ENCODE assay signal across 8 mouse cellular contexts in genomic region chr3:87768844-87769243, GRCm38 (mm10). TPM values are rescaled to one million over a fixed set of nuclear protein-coding genes. Genes with fewer than 3 reads are reported as not detected.
DNase-seq lines count a peak whose midpoint lies in the region; ATAC-seq and TF ChIP-seq lines count a peak whose summit lies in the region.

No protein-coding gene starts in this region.

- peak overlapping the region; percentile 56 for H3K4me2 ChIP-seq in embryonic facial prominence, embryonic 11.5 days (ENCODE audit: low read depth, low read length)
- H3K4me2 ChIP-seq in heart, embryonic 12.5 days: peak overlapping the region; percentile 70
- peak overlapping the region; percentile 67 for H3K4me2 ChIP-seq in kidney, embryonic 15.5 days
- H3K4me2 ChIP-seq in neural tube, embryonic 14.5 days (ENCODE audit: low read depth, low read length): peak overlapping the region; percentile 12; the same call in 1 of the 2 replicates

- no peaks in the 10 kb centered on the region for H3K36me3 ChIP-seq in embryonic facial prominence, embryonic 11.5 days (replicated peaks; ENCODE audit: control insufficient read depth, insufficient read depth, low read depth, low read length)
- H3K36me3 ChIP-seq in heart, embryonic 12.5 days: no peaks in the 10 kb centered on the region
- no peaks in the 10 kb centered on the region for H3K36me3 ChIP-seq in kidney, embryonic 15.5 days
- H3K36me3 ChIP-seq in neural tube, embryonic 14.5 days (ENCODE audit: control insufficient read depth, insufficient read depth, low read length): no peaks in the 10 kb centered on the region
- no peaks in the 10 kb centered on the region for H3K36me3 ChIP-seq in thymus, adult 2 months (ENCODE audit: control insufficient read depth, insufficient read depth, low read length)

- H3K27ac ChIP-seq in embryonic facial prominence, embryonic 11.5 days (replicated peaks; ENCODE audit: low read depth, low read length): no peak overlapping the region
- H3K27ac ChIP-seq in heart, embryonic 12.5 days (ENCODE audit: poor library complexity, severe bottlenecking): peak overlapping the region; percentile 60
- peak overlapping the region; percentile 88 for H3K27ac ChIP-seq in kidney, embryonic 15.5 days
- H3K27ac ChIP-seq in neural tube, embryonic 14.5 days (ENCODE audit: low read depth, low read length): no peak overlapping the region
- H3K27ac ChIP-seq in thymus, adult 2 months (ENCODE audit: control insufficient read depth, insufficient read depth, low read length): no peak overlapping the region

- peak; percentile 58; the same call in 1 of the 2 replicates for ATAC-seq in embryonic facial prominence, embryonic 11.5 days (replicated peaks; ENCODE audit: insufficient number of reproducible peaks, low FRiP score, low TSS enrichment, low read depth)
- ATAC-seq in heart, embryonic 12.5 days (ENCODE audit: insufficient number of reproducible peaks, low FRiP score): peak; percentile 78
- ATAC-seq in kidney, embryonic 15.5 days (replicated peaks; ENCODE audit: low FRiP score): peak; percentile 71
- peak; percentile 29; the same call in 1 of the 2 replicates for ATAC-seq in neural tube, embryonic 14.5 days (ENCODE audit: low read depth)

- peaks cover 2% of the 10 kb centered on the region; the same call in 1 of the 2 replicates for H3K27me3 ChIP-seq in embryonic facial prominence, embryonic 11.5 days (ENCODE audit: control insufficient read depth, insufficient read depth, low read length)
- H3K27me3 ChIP-seq in heart, embryonic 12.5 days (replicated peaks): peaks cover 60% of the 10 kb centered on the region
- H3K27me3 ChIP-seq in kidney, embryonic 15.5 days: no peaks in the 10 kb centered on the region
- no peaks in the 10 kb centered on the region for H3K27me3 ChIP-seq in neural tube, embryonic 14.5 days (ENCODE audit: control insufficient read depth, insufficient read depth, low read length)
- H3K27me3 ChIP-seq in thymus, adult 2 months (ENCODE audit: control insufficient read depth, insufficient read depth, low read length): no peaks in the 10 kb centered on the region; the same call in 1 of the 2 replicates

- WGBS in embryonic facial prominence, embryonic 11.5 days: under 1% methylated on average over 31 of the region's 37 CpGs
- under 1% methylated on average over 36 of the region's 37 CpGs for WGBS in heart, embryonic 12.5 days
- under 1% methylated on average over 37 of the region's 37 CpGs for WGBS in kidney, embryonic 15.5 days
- whole genome bisulfite sequencing in lung, adult 2 months: under 1% methylated on average over 37 of the region's 37 CpGs
- 3% methylated on average over 32 of the region's 37 CpGs for WGBS in neural tube, embryonic 14.5 days
- under 1% methylated on average over 36 of the region's 37 CpGs for WGBS in thymus, adult 2 months

- peak overlapping the region; percentile 55 for H3K9ac ChIP-seq in embryonic facial prominence, embryonic 11.5 days (replicated peaks; ENCODE audit: low read length)
- peak overlapping the region; percentile 80 for H3K9ac ChIP-seq in heart, embryonic 12.5 days
- H3K9ac ChIP-seq in kidney, embryonic 15.5 days: peak overlapping the region; percentile 56
- H3K9ac ChIP-seq in neural tube, embryonic 14.5 days (replicated peaks; ENCODE audit: low read depth, low read length): no peak overlapping the region

- peak overlapping the region; percentile 36 for H3K4me3 ChIP-seq in embryonic facial prominence, embryonic 11.5 days (ENCODE audit: low read depth, low read length)
- H3K4me3 ChIP-seq in heart, embryonic 12.5 days: peak overlapping the region; percentile 56
- H3K4me3 ChIP-seq in kidney, embryonic 15.5 days (replicated peaks): peak overlapping the region; percentile 51
- H3K4me3 ChIP-seq in lung, adult 2 months (replicated peaks; ENCODE audit: extremely low read depth, low read depth, low read length): peak overlapping the region; percentile 85
- H3K4me3 ChIP-seq in neural tube, embryonic 14.5 days (ENCODE audit: low read depth, low read length): peak overlapping the region; percentile 13; the same call in 1 of the 2 replicates
- peak overlapping the region; percentile 34 for H3K4me3 ChIP-seq in thymus, adult 2 months (ENCODE audit: control insufficient read depth, insufficient read depth, low read length)

- TF ChIP-seq POLR2A in lung, adult 2 months (IDR thresholded peaks at IDR 0.05; ENCODE audit: borderline replicate concordance, extremely low read depth, low read depth, low read length): peak; percentile 83
- TF ChIP-seq POLR2A in thymus, adult 2 months (IDR thresholded peaks at IDR 0.05; ENCODE audit: control insufficient read depth, extremely low read depth, insufficient read depth, low read length, poor library complexity): no peak

- TF ChIP-seq CTCF in lung, adult 2 months (IDR thresholded peaks at IDR 0.05; ENCODE audit: insufficient read depth, low read length): peak; percentile 45
- peak; percentile 100 for TF ChIP-seq CTCF in thymus, adult 2 months (IDR thresholded peaks at IDR 0.05; ENCODE audit: borderline replicate concordance, control insufficient read depth, extremely low read depth, insufficient read depth, low read length, poor library complexity)

- no peaks in the 10 kb centered on the region for H3K9me3 ChIP-seq in embryonic facial prominence, embryonic 11.5 days (replicated peaks; ENCODE audit: control insufficient read depth, low read length)
- no peaks in the 10 kb centered on the region for H3K9me3 ChIP-seq in heart, embryonic 12.5 days (replicated peaks)
- H3K9me3 ChIP-seq in kidney, embryonic 15.5 days (replicated peaks): no peaks in the 10 kb centered on the region
- H3K9me3 ChIP-seq in neural tube, embryonic 14.5 days (ENCODE audit: control insufficient read depth, low read length): no peaks in the 10 kb centered on the region

- DNase-seq in 3T3-L1 (ENCODE audit: low read depth, low spot score): peak; percentile 85
- peak; percentile 72 for DNase-seq in R1 (ENCODE audit: low read depth, low spot score)
- DNase-seq in embryonic facial prominence, embryonic 11.5 days (ENCODE audit: low spot score): peak; percentile 79
- DNase-seq in lung, adult 2 months: peak; percentile 84
- peak; percentile 82 for DNase-seq in thymus, adult 2 months

- H3K4me1 ChIP-seq in embryonic facial prominence, embryonic 11.5 days (ENCODE audit: control insufficient read depth, insufficient read depth, low read length): peaks cover 7% of the 10 kb centered on the region
- H3K4me1 ChIP-seq in heart, embryonic 12.5 days (replicated peaks): peaks cover 36% of the 10 kb centered on the region
- peaks cover 75% of the 10 kb centered on the region for H3K4me1 ChIP-seq in kidney, embryonic 15.5 days
- peaks cover 15% of the 10 kb centered on the region for H3K4me1 ChIP-seq in lung, adult 2 months (ENCODE audit: control insufficient read depth, insufficient read depth, low read length)
- H3K4me1 ChIP-seq in neural tube, embryonic 14.5 days (ENCODE audit: control insufficient read depth, insufficient read depth, low read length): no peaks in the 10 kb centered on the region
- peaks cover 24% of the 10 kb centered on the region for H3K4me1 ChIP-seq in thymus, adult 2 months (replicated peaks; ENCODE audit: control insufficient read depth, insufficient read depth, low read length)

RNA-seq across cellular contexts. Expression of gene Lrrc71, which starts 20.4 kb away (rescaled TPM):
- polyA plus RNA-seq in embryonic facial prominence, embryonic 11.5 days (2014; fragmentation: Nextera tagmentation; extraction: Ambion mirVana): 0.26 TPM in 1 of 2 replicates, not detected in the other
- 0.30 and 0.46 TPM in 2 replicates for polyA plus RNA-seq in heart, embryonic 12.5 days (2016; fragmentation: Nextera tagmentation; extraction: Ambion mirVana)
- polyA plus RNA-seq in kidney, embryonic 15.5 days (2015; fragmentation: Nextera tagmentation; extraction: Ambion mirVana): 0.66 and 0.84 TPM in 2 replicates
- 9.5 and 15.4 TPM in 2 replicates for polyA plus RNA-seq in lung, adult 2 months (2012; rRNA removed)
- polyA plus RNA-seq in neural tube, embryonic 14.5 days (2014; fragmentation: Nextera tagmentation; extraction: Ambion mirVana): 0.52 and 0.77 TPM in 2 replicates
- 0.39 and 0.56 TPM in 2 replicates for polyA plus RNA-seq in thymus, adult 2 months (2012; rRNA removed)

RNA-seq across cellular contexts. Expression of gene Ntrk1, which starts 26.1 kb away (rescaled TPM):
- 7.4 and 8.1 TPM in 2 replicates for polyA plus RNA-seq in embryonic facial prominence, embryonic 11.5 days (2014; fragmentation: Nextera tagmentation; extraction: Ambion mirVana)
- 0.26 and 0.30 TPM in 2 replicates for polyA plus RNA-seq in heart, embryonic 12.5 days (2016; fragmentation: Nextera tagmentation; extraction: Ambion mirVana)
- polyA plus RNA-seq in kidney, embryonic 15.5 days (2015; fragmentation: Nextera tagmentation; extraction: Ambion mirVana): 6.1 and 8.4 TPM in 2 replicates
- 0.56 and 0.87 TPM in 2 replicates for polyA plus RNA-seq in lung, adult 2 months (2012; rRNA removed)
- 0.80 and 103 TPM in 2 replicates for polyA plus RNA-seq in neural tube, embryonic 14.5 days (2014; fragmentation: Nextera tagmentation; extraction: Ambion mirVana)
- polyA plus RNA-seq in thymus, adult 2 months (2012; rRNA removed): 0.67 and 0.89 TPM in 2 replicates

RNA-seq across cellular contexts. Expression of gene Insrr, which starts 27.9 kb away (rescaled TPM):
- polyA plus RNA-seq in embryonic facial prominence, embryonic 11.5 days (2014; fragmentation: Nextera tagmentation; extraction: Ambion mirVana): 0.86 and 0.94 TPM in 2 replicates
- polyA plus RNA-seq in heart, embryonic 12.5 days (2016; fragmentation: Nextera tagmentation; extraction: Ambion mirVana): 0.21 TPM in 1 of 2 replicates, not detected in the other
- polyA plus RNA-seq in kidney, embryonic 15.5 days (2015; fragmentation: Nextera tagmentation; extraction: Ambion mirVana): 1.2 and 1.5 TPM in 2 replicates
- polyA plus RNA-seq in lung, adult 2 months (2012; rRNA removed): 0.19 and 0.66 TPM in 2 replicates
- 0.27 and 3.1 TPM in 2 replicates for polyA plus RNA-seq in neural tube, embryonic 14.5 days (2014; fragmentation: Nextera tagmentation; extraction: Ambion mirVana)
- polyA plus RNA-seq in thymus, adult 2 months (2012; rRNA removed): 0.58 and 0.64 TPM in 2 replicates

RNA-seq across cellular contexts. Expression of gene Pear1, which starts 55.3 kb away (rescaled TPM):
- 4.4 and 7.7 TPM in 2 replicates for polyA plus RNA-seq in embryonic facial prominence, embryonic 11.5 days (2014; fragmentation: Nextera tagmentation; extraction: Ambion mirVana)
- polyA plus RNA-seq in heart, embryonic 12.5 days (2016; fragmentation: Nextera tagmentation; extraction: Ambion mirVana): 15.7 and 16.1 TPM in 2 replicates
- 40.8 and 51.0 TPM in 2 replicates for polyA plus RNA-seq in kidney, embryonic 15.5 days (2015; fragmentation: Nextera tagmentation; extraction: Ambion mirVana)
- 87.2 and 112 TPM in 2 replicates for polyA plus RNA-seq in lung, adult 2 months (2012; rRNA removed)
- polyA plus RNA-seq in neural tube, embryonic 14.5 days (2014; fragmentation: Nextera tagmentation; extraction: Ambion mirVana): 3.6 and 9.1 TPM in 2 replicates
- 17.5 and 19.8 TPM in 2 replicates for polyA plus RNA-seq in thymus, adult 2 months (2012; rRNA removed)

Comparison
In these comparisons a context has a peak if more than half of its experiments do, and no peak if none do; other contexts are left out.
1. H3K27ac ChIP-seq: peak in heart, embryonic 12.5 days (single experiment) and kidney, embryonic 15.5 days (single experiment); none in embryonic facial prominence, embryonic 11.5 days (single experiment), neural tube, embryonic 14.5 days (single experiment) and thymus, adult 2 months (single experiment).
2. H3K4me2 ChIP-seq: peak in every context shown above with its lines; median percentile 70 in heart, embryonic 12.5 days; 67 in kidney, embryonic 15.5 days; 56 in embryonic facial prominence, embryonic 11.5 days; 12 in neural tube, embryonic 14.5 days.
3. H3K4me3 ChIP-seq: peak in every context shown above with its lines; median percentile 85 in lung, adult 2 months; 56 in heart, embryonic 12.5 days; 51 in kidney, embryonic 15.5 days; 36 in embryonic facial prominence, embryonic 11.5 days; 34 in thymus, adult 2 months; 13 in neural tube, embryonic 14.5 days.
4. Peak in every context shown above with its lines, with median percentiles within 50 percentile points of each other: DNase-seq and ATAC-seq.